Mouse (Mus musculus): ENCODE results near the gene Zfp277.
A peak's percentile ranks its signal among the peaks of the same experiment; 100 is the strongest.

The Zfp277 gene

DNA sequence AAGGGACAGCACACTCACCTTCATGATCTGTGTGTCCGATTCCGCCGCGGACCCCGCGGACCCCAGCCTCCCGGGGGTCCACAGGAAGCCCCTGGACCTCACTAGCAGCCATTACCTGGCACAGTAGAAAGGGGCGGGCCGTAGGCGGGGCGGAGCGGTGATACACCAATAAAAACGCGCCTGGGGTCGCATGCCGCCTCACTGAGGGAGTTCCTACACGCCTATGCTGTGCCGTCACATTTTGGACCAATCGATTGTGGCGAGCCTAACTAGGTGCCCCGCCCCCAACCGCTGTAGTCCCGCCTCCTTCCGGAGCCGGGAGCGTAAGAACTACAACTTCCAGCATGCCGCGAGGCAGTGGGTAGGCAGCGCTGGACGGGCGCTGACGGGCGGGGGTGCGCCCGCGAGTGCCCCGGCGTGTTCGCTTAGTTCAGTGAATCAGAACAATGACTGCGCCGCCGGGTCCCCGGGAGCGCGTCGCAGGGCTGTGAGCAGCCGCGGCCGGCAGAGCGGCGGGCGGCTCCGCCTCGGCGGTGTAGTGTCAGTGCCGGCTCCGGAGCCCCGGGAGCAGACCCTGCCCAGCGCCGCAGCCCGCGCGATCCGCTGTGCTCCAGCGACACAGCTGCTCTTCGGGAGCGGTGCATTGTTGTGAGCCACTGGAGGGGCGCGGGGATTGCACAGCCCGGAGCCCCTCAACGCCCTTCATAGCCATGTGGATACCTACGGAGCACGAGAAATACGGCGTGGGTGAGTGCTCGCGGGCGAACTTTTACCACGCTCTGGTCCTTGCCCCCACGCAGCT is at the start of gene Zfp277, which contains the start of gene Dock4:
Gene Zfp277 (minus strand): TSS at position 255 of the 802 bp plus-strand sequence.
Gene Dock4 (plus strand): TSS at position 305 of the 802 bp plus-strand sequence.
- DNase-seq = peak; percentile 100

DNA sequence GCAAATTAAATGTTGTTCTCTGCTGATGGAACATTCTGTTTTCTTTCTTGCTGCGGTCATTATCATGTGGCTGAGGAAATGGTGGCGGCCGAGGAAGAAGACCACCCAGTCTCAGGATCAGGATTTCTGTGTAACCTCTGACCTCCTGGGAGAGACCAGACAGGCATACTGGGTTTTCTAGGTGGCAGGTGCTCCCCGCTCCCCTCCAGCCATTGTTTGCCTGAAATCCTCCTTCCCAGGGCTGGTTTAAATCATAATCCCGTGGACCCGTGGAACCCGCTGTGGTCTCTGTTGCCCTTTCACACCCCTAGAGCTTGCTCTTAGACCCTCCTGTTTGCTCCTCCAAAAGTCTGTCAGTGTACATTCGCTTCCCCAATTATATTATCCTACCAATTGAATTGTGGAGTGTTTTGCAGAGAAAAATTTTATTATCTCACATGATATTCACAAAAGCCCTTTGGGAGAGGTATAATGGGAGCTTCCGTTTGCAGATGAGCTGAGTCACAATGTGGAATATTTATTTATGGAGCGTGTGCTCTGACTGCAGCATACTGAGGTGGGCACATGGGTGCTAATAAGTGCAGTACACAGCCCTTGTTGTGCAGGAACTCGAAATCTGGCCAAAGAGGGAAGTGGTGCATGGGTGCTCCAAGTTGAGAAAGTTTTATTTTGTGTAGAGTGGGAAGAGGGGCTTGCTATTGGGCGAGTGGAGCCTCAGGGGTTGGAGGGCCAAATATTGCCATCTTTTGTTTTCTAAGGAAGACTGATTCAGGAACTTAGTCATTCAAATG is 40.5 kb upstream of the Zfp277 start:
- DNase-seq = no peak

- no peak for DNase-seq
Observed at GRCm38 (mm10) chr12:40485210-40485609, 39.5 kb upstream of the Zfp277 start.

DNA sequence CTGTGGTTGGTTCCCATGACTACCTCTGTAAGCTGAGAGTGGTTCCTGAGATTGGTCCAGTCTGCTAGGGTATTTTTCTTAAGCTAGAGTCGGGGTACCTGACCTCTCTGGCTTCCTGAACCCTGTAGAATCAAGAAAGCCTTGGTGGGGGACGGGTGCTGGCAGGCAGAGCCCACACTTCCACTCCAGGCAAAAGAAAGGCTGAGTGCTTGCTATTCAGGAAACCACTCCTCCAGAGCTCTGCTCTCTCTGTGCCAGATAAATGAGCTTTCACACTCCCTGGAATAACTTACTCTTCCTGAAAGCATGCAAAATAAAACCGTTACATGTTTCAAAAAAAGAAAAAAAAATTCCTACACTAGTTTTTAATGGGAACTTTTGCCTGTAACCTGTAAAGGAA is 38.5 kb upstream of the Zfp277 start:
- DNase-seq = peak in 1 of 2 experiments; percentile 48

DNA sequence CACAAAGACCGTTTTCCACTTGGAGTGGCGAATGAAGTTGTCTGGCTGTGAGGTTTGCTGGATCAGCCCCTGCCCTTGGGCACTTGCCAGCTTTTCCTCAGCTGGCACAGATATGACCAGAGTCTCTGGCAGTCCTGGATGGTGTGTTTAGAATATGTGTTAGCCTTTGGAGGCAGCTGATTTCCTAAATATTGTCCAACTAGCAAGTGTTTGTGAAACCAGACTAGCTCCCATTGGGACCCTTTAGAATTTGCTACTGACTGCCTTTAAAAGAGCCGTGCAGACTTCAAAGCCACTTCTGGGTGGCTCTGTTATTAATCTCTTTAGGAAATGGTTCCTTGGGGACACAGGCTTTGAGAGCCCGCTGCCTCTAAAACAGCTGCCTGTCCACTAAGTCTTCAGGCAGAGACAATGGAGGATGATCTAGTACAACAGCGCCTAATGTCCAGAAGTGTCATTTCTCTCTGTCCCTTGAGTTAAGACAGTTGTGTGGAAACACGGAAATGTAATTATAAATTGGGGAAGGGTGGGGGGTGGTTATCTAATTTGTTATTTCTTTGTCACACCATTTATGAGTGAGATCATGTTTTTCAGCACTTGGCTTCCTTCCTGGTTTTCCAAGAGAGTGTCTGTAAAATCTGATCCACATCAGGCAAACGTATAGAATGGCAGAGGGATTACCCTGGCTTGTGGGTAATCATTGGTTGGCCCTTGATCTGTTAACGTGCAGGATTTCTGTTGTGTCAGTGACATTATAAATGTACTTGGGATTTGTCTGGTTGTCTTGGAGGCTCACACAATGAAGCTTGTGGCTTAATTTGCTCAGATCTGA is 32.1 kb upstream of the Zfp277 start:
- peak; percentile 50 to 55 for DNase-seq

DNA sequence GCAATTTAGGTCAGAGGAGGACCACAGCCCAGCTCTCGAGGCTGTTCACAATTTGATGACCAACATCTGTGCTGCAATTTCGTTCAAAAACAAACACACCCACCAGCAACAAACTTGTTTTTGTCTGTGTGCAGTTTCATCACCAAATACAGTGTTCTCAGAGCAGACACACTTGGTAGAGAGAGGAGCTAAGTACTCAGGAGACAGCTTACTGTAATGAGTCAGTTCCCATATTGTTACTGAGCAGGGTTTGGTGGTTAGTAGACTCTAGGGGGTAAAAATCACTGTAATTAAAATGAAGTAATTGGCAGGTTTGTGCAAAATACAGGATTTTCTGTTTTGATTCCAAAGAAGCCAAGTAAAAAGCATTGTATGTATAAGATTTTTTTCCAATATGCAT is 28.0 kb upstream of the Zfp277 start:
- DNase-seq = no peak

DNA sequence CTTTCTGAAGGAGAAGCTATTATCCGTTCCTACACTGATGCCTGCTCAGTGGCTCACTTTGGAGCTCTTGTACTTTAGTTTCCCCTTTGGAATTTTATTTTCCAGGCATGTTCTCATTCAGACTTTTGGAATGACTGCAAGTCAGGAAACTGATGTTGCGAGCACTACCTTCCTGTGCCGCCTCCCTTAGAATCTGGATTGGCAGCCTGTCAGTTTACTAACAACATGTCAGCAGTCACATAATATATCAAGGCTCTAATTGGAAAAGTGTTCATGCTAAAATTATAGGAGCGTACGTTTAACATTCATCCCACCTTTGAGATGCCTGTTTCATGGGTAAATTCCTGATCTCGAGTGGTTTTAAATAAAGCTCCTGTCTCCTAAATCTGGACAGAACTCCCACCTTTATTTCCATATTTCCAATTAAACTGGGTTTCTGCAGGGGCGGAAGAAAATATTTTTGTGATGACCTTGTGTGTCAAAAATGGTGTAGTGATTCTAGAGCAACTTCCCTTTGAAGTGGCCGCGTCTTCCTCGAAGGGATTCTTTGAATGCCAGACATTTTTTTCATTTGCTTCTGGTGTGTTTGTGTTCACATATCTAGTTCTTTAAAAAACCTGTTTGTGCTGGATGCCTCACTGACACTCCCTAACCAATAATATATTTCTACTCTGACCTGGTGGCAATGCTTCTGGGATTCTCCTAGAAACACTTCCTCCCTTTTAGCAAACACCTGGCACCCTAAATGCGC is 26.1 kb upstream of the Zfp277 start:
- peak in 1 of 2 experiments; percentile 47 for DNase-seq

GRCm38 (mm10) chr12:40469009-40469408 is 23.3 kb upstream of the Zfp277 start:
- no peak for DNase-seq

DNA sequence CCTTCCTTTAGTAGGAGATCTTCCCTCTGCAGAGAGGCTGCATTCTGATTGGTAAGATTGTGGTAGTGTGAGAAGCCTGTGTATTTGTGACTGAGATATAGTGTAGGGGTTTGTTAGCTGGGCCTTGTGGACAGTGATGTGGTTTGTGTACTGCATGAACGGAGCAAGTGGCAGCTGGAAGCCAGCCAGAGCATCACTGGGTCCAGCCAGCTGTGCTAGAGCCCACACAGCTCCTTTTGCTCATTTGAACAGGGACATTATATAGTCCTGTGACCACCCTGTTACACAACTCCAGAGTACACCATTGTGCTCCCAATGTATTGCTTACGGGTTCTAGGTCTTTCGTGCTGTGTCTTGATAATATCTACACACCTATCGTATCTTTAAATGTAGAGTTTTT is 22.5 kb upstream of the Zfp277 start:
- DNase-seq = no peak

- no peak for DNase-seq
Observed at GRCm38 (mm10) chr12:40464282-40464681, 18.6 kb upstream of the Zfp277 start.

- no peak for DNase-seq
Observed at GRCm38 (mm10) chr12:40463828-40464227, 18.1 kb upstream of the Zfp277 start.

GRCm38 (mm10) chr12:40462693-40463235 is 17.1 kb upstream of the Zfp277 start:
- peak; percentile 50 to 57 for DNase-seq

- DNase-seq = peak in 1 of 2 experiments; percentile 48
Observed at GRCm38 (mm10) chr12:40459673-40460265, 14.1 kb upstream of the Zfp277 start.

- DNase-seq = peak; percentile 73 to 84
Observed at GRCm38 (mm10) chr12:40458977-40459376, 13.3 kb upstream of the Zfp277 start.

DNA sequence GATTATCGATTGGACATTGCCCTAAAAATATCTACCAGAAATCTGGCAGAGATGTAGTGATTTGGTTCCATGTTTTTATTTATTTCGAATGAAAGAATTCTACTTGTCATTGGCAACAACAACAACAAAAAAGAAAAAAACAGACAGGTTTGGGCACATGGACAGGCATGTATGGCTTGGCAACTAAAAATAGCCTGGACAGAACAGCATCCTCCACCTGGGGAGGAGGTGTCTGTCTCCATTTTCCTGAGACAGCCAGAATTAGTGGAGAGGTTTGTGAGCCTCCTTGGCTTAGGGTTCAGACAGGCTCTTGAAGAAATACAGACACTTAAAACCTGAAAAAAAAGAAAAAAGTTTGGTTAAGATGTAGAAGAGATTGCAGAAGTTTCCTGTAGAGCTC is 10.8 kb upstream of the Zfp277 start:
- DNase-seq = no peak

DNA sequence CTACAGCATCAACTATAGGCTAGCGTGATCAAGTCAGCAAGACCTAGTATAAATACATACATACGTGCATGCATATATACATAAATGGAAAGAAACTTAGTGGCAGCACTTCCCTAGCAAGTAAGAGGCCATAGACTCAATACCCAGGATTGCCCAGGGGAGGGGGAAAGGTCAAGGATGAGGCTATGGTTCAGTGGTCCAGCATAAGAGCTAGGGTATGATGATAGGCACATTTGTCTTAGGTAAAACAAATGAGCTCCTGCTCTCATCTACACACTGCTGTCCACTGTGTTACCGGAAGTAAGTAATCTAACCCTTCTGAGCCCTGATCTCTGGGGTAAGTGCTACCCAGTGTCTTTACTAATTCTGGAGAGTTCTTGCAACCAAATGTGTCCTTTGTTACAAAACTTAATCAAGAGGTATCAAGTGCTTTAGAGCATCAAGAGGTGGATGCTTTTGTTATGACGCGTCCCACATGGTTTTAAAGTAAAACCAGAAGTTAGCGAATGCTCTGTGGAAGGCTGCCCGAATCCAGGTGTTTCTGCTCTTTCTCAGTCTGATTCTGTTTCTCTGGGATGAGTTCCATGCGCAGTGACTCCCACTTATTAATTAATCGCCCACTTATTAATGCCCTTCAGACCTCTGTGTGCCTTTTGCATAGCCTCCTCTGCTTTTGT is 3.6 kb upstream of the Zfp277 start:
- DNase-seq = no peak

GRCm38 (mm10) chr12:40447561-40448355 is 2.1 kb upstream of the Zfp277 start:
- DNase-seq = no peak

- DNase-seq = peak in 1 of 2 experiments; percentile 63
Observed at GRCm38 (mm10) chr12:40446450-40447381, 1.0 kb upstream of the Zfp277 start.

DNA sequence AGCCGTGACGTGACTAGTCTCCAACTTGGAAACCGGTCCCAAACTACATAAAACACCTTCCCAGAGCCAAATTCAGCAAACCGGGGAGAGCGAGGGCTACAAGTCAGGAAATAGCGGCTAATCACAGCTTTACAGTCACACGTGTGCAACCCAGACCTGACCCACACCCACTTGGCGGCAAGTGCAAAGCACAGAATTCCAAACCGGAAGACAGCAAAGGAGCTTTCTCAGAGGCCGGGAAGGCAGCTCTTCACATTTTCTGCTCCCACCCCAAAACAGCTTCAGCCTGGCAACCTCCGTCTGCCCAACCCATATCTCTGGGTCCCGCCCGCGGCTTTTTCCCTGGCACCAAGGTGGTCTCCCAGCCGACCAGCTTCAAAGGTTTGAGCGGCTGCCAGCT is 496 bp downstream of the Zfp277 start:
- peak; percentile 61 to 70 for DNase-seq
